Mouse (Mus musculus): ENCODE results near the gene Serpina1e. TPM values are rescaled to one million over a fixed set of nuclear protein-coding genes. Genes with fewer than 3 reads are reported as not detected.

Serpina1e gene
- under 1 TPM in 1 of 2 experiments, not detected in 1; 0.35 TPM for total RNA-seq (2023)

GRCm38 (mm10) chr12:103958798-103959197 lies at the start of gene Serpina1e:
TSS of gene Serpina1e (minus strand) at chr12:103958975.

DNA sequence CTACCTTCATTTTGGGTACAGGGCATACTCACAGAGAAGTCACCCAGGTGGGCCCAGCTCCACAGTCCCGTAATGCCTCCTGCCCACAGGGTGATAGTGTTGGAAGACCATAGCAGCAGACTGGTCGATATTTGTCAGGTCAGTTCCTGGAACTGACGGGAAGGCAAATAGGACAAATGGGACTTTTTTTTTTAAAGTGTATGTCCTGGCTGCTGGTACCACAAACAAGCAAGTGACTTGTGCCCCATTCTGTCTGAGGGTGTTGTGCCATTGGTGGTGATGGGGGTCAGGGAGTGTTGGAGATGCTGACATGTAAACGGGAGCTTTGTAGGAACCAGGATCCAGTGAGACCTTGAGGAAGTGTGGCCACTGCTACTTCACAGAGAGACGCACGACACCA lies 31.1 kb upstream of the Serpina1e start, which contains the start of gene Serpina11:
Gene Serpina11 (minus strand): TSS at position 101 of the 400 bp plus-strand sequence.

DNA sequence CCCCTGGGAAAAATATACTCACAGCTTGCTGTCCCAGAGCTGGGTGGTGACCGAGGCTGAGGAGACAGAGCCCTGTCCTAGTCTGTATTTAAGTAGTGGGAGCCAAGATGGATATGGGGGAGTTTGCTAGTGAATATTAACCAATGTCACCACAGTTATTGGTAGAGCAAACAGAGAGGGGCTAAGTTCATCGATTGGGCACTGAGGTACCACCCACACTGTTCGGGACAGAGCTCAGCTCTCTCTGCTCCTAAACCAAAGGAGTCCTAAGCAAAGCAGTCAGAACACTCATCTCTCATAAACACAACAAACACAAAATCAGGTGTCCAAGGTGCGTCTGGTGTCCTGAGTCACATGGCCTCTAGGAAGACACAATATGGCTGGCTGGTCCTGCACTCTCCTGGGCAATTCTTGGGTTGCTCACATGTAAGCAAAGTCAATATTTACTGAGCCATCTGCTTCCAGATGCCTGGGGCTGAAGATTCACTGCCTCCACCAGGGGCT lies 53.9 kb downstream of the Serpina1e start, which contains the start of gene Serpina1c:
Gene Serpina1c (minus strand): TSS at position 51 of the 504 bp plus-strand sequence.

Other genes starting within 250 kb of the Serpina1e start
- gene Serpina1d, start 185.4 kb downstream of the Serpina1e start, total RNA-seq (2023): 1 to 10 TPM in 1 of 2 experiments, not detected in 1; 1.4 TPM
- gene Serpina1b, start 128.6 kb downstream of the Serpina1e start, total RNA-seq (2023): under 1 TPM; 0.53 to 0.57 TPM
- gene Serpina1a, start 95.4 kb downstream of the Serpina1e start, total RNA-seq (2023): not detected
- 1 to 10 TPM in 1 of 2 experiments, under 1 TPM in 1; 0.79 to 1.2 TPM for gene Serpina1c, start 54.1 kb downstream of the Serpina1e start, total RNA-seq (2023)
- under 1 TPM in 1 of 2 experiments, not detected in 1; 0.37 TPM for gene Serpina11, start 31.0 kb upstream of the Serpina1e start, total RNA-seq (2023)
- gene Serpina9, start 54.8 kb upstream of the Serpina1e start, total RNA-seq (2023): not detected
- not detected for gene Serpina12, start 85.5 kb upstream of the Serpina1e start, total RNA-seq (2023)
- not detected for gene Serpina5, start 142.1 kb upstream of the Serpina1e start, total RNA-seq (2023)
- not detected for gene Serpina3a, start 153.7 kb upstream of the Serpina1e start, total RNA-seq (2023)
- under 1 TPM in 1 of 2 experiments, not detected in 1; 0.20 TPM for gene Serpina3b, start 169.0 kb upstream of the Serpina1e start, total RNA-seq (2023)
- not detected for gene Serpina3c, start 194.9 kb upstream of the Serpina1e start, total RNA-seq (2023)